In genomic region chr14:71230484-71231188, GRCm38 (mm10) we compare ENCODE assay signal across 16 mouse cellular contexts.
A peak's percentile ranks its signal among the peaks of the same experiment; 100 is the strongest.
DNase-seq lines count a peak whose midpoint lies in the region; ATAC-seq and TF ChIP-seq lines count a peak whose summit lies in the region.
"Had no signal": no experiment of that assay in that cellular context is flagged by ENCODE, and none has a peak within 500 bp of the region (broad histone marks: within the 10 kb centered on the region; RNA-seq: fewer than 3 reads in every experiment).

No protein-coding gene starts in this region.

- DNase-seq in embryonic facial prominence, embryonic 10.5 days (ENCODE audit: low spot score), result no peak
- peak; percentile 14 to 38 for DNase-seq in right cerebral cortex, adult 2 months (ENCODE audit: low spot score in 2 of 2)
- no peak for DNase-seq in right cerebral cortex, postnatal 10 days (ENCODE audit: low spot score in 2 of 2)
- DNase-seq in gastrocnemius, postnatal 14 days, result no peak
- no peak for DNase-seq in testis, postnatal 10 days (ENCODE audit: low spot score)
- DNase-seq: B cell, adult 2 months; cerebellum, adult 2 months; gastrocnemius, postnatal 36 days; kidney, adult 11 months had no signal

- no peaks in the 10 kb centered on the region for H3K36me3 ChIP-seq in embryonic facial prominence, embryonic 13.5 days
- H3K36me3 ChIP-seq in embryonic facial prominence, embryonic 10.5 days (replicated peaks), result no peaks in the 10 kb centered on the region
- no peaks in the 10 kb centered on the region for H3K36me3 ChIP-seq in lung, embryonic 15.5 days
- no peaks in the 10 kb centered on the region for H3K36me3 ChIP-seq in myocyte (ENCODE audit: control insufficient read depth, insufficient read depth)

- no peak overlapping the region for H3K4me2 ChIP-seq in embryonic facial prominence, embryonic 13.5 days
- no peak overlapping the region for H3K4me2 ChIP-seq in lung, embryonic 15.5 days
- peak overlapping the region; percentile 35 for H3K4me2 ChIP-seq in myocyte (ENCODE audit: low read depth)
- H3K4me2 ChIP-seq: forebrain, embryonic 13.5 days had no signal

- TF ChIP-seq POLR2A in myocyte (IDR thresholded peaks at IDR 0.05; ENCODE audit: insufficient read length, low read depth), result no peak

- H3K4me1 ChIP-seq in embryonic facial prominence, embryonic 13.5 days, result no peaks in the 10 kb centered on the region
- H3K4me1 ChIP-seq in embryonic facial prominence, embryonic 10.5 days, result no peaks in the 10 kb centered on the region
- peaks cover 3% of the 10 kb centered on the region; the same call in 1 of the 2 replicates for H3K4me1 ChIP-seq in lung, embryonic 15.5 days

- no peaks in the 10 kb centered on the region for H3K79me2 ChIP-seq in myocyte (ENCODE audit: control insufficient read depth, insufficient read depth)

- no peaks in the 10 kb centered on the region for H3K27me3 ChIP-seq in embryonic facial prominence, embryonic 13.5 days
- H3K27me3 ChIP-seq in embryonic facial prominence, embryonic 10.5 days (replicated peaks; ENCODE audit: low read depth, poor library complexity, severe bottlenecking), result no peaks in the 10 kb centered on the region
- no peaks in the 10 kb centered on the region for H3K27me3 ChIP-seq in lung, embryonic 15.5 days
- H3K27me3 ChIP-seq in myocyte (ENCODE audit: control insufficient read depth, insufficient read depth, insufficient read length), result no peaks in the 10 kb centered on the region
- H3K27me3 ChIP-seq: forebrain, embryonic 13.5 days had no signal

- intact Hi-C loops in gastrocnemius, postnatal 14 days (cut with DNase I; ENCODE audit: low total_unique reads), result no loop called here

- ATAC-seq in embryonic facial prominence, embryonic 13.5 days (ENCODE audit: insufficient number of reproducible peaks, insufficient read depth, low FRiP score, low TSS enrichment, low read depth), result 0 out of 2 replicates have a peak, but pooled peaks have one; percentile 15
- ATAC-seq in lung, embryonic 15.5 days (ENCODE audit: borderline replicate concordance, extremely low read depth, low FRiP score, low TSS enrichment), result peak; percentile 91
- ATAC-seq: forebrain, embryonic 13.5 days; hindbrain, postnatal 0 days had no signal

- H3ac ChIP-seq in myocyte (ENCODE audit: control insufficient read depth, insufficient read length), result no peak overlapping the region

- H3K4me3 ChIP-seq in embryonic facial prominence, embryonic 13.5 days, result no peak overlapping the region
- H3K4me3 ChIP-seq in embryonic facial prominence, embryonic 10.5 days, result no peak overlapping the region
- no peak overlapping the region for H3K4me3 ChIP-seq in lung, embryonic 15.5 days
- no peak overlapping the region for H3K4me3 ChIP-seq in myocyte
- H3K4me3 ChIP-seq: erythroblast, embryonic 14.5 days; forebrain, embryonic 13.5 days had no signal

- H3K9me3 ChIP-seq in embryonic facial prominence, embryonic 13.5 days, result no peaks in the 10 kb centered on the region
- H3K9me3 ChIP-seq in embryonic facial prominence, embryonic 10.5 days, result no peaks in the 10 kb centered on the region
- H3K9me3 ChIP-seq in lung, embryonic 15.5 days, result no peaks in the 10 kb centered on the region
- H3K9me3 ChIP-seq: forebrain, embryonic 13.5 days had no signal

- WGBS in embryonic facial prominence, embryonic 13.5 days, result 92% methylated on average over 7 of the region's 7 CpGs
- 89% methylated on average over 7 of the region's 7 CpGs for WGBS in embryonic facial prominence, embryonic 10.5 days
- 59% methylated on average over 7 of the region's 7 CpGs for WGBS in lung, embryonic 15.5 days

- H3K9ac ChIP-seq in embryonic facial prominence, embryonic 13.5 days, result no peak overlapping the region
- no peak overlapping the region for H3K9ac ChIP-seq in lung, embryonic 15.5 days
- H3K9ac ChIP-seq: forebrain, embryonic 13.5 days; liver, embryonic 14.5 days had no signal

- no peak overlapping the region for H3K27ac ChIP-seq in embryonic facial prominence, embryonic 13.5 days
- no peak overlapping the region for H3K27ac ChIP-seq in embryonic facial prominence, embryonic 10.5 days (replicated peaks)
- H3K27ac ChIP-seq in lung, embryonic 15.5 days, result peak overlapping the region; percentile 66; the same call in 1 of the 2 replicates
- H3K27ac ChIP-seq: forebrain, embryonic 13.5 days; hindbrain, postnatal 0 days; liver, embryonic 14.5 days had no signal

TF ChIP-seq in myocyte, 11 proteins besides CTCF, POLR2A, EP300 and RAD21:
- TF ChIP-seq E2F4 (IDR thresholded peaks at IDR 0.05; ENCODE audit: insufficient read depth) (no peak), TCF12 (IDR thresholded peaks at IDR 0.05; ENCODE audit: insufficient read depth, poor library complexity, severe bottlenecking) (no peak), CEBPB (IDR thresholded peaks at IDR 0.05; ENCODE audit: insufficient read depth, poor library complexity, severe bottlenecking) (no peak), POLR2AphosphoS2 (IDR thresholded peaks at IDR 0.05; ENCODE audit: insufficient read length, low read depth) (no peak), REST (IDR thresholded peaks at IDR 0.05; ENCODE audit: insufficient read depth, insufficient read length) (no peak), USF1 (IDR thresholded peaks at IDR 0.05; ENCODE audit: low read depth) (no peak), MAX (IDR thresholded peaks at IDR 0.05; ENCODE audit: low read depth) (no peak), TCF3 (IDR thresholded peaks at IDR 0.05; ENCODE audit: insufficient read length, low read depth) (no peak), MYOG (IDR thresholded peaks at IDR 0.05; ENCODE audit: control insufficient read depth in 1 of 3, insufficient read depth in 1 of 3, insufficient read length in 2 of 3, low read depth in 2 of 3) (no peak), SRF (IDR thresholded peaks at IDR 0.05; ENCODE audit: control insufficient read depth, insufficient read length, low read depth) (no peak), MYOD1 (IDR thresholded peaks at IDR 0.05; ENCODE audit: control insufficient read depth in 1 of 3, insufficient read length in 2 of 3, low read depth in 2 of 3) (no peak)

Comparison
In these comparisons a context has a peak if more than half of its experiments do, and no peak if none do; other contexts are left out.
1. DNase-seq: peak in right cerebral cortex, adult 2 months (2 of 2); none in embryonic facial prominence, embryonic 10.5 days (single experiment), right cerebral cortex, postnatal 10 days (0 of 2), gastrocnemius, postnatal 14 days (single experiment) and testis, postnatal 10 days (single experiment).